Mouse (Mus musculus) liver, postnatal 0 days (tissue): ENCODE measurements at regions not wholly inside any gene's neighbourhood (a gene's known extent, or its start where the extent isn't known, plus 50 kb on each side); places are given as distances from the start of the nearest gene placed in this dataset.

Source experiments
- CTCF ChIP-seq: sonication (generic); IDR thresholded peaks from 2 replicates; pipeline ENCODE4 v1.5.1; 2016; ENCODE audit warnings: antibody characterized with exemption, low read depth
- EP300 ChIP-seq: IDR thresholded peaks from 2 replicates; pipeline ENCODE4 v1.6.1; 2016; ENCODE audit warnings: antibody characterized with exemption, low read depth, mild to moderate bottlenecking

GRCm38 (mm10) chr3:99499980-99500379, 259.8 kb downstream of the Tbx15 start:
- TF ChIP-seq CTCF (no peak), EP300 (no peak)
